Mouse (Mus musculus): ENCODE measurements around the gene Nxpe3. TPM values are rescaled to one million over a fixed set of nuclear protein-coding genes. Genes with fewer than 3 reads are reported as not detected.

The Nxpe3 gene
- polyA plus RNA-seq, 1 experiment, result 4.6 TPM

DNA sequence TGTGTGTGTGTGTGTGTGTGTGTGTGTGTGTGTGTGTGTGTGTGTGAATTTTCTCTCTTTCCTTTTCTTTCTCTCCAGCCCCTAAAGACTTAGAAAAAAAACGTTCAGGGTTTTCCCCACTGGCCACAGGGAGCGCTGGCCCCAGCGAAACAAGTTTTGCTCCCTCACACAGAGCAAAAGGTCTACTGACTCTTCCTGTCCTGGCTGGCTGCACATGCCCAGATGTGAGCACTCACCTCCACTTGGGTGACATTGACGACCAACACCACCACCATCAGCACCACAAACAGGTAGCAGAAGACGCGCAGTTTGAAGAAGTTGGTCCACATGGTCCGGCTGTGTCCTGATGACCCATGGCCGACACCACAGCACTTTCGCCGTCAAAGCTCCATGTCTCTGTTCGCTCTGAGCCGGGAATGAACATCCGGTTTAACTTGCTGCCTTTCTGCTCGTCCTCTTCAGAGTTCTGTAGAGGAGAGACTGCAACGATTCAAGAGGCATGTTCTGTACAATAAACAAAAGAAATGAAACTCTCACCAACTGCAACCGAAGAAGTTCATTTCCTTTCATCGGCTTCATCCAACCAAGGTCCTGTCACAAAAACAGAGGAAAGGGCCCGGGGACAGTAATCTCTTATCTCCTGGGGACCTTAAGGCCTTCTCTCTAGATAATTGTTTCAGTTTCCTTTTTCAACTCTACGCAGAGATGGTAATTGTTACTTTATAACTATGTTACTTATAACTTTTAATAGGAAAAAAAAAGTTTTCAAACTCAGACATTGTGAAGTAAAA lies 4.5 kb downstream of the Nxpe3 start:
- Histone ChIP-seq H3K27me3 (replicated peaks; ENCODE audit: control insufficient read depth, insufficient read depth, low read length) (no peaks in the 10 kb centered on the region), H3K36me3 (ENCODE audit: control insufficient read depth, insufficient read depth, low read length) (peaks cover 3% of the 10 kb centered on the region), H3K4me3 (ENCODE audit: insufficient read depth, low read depth, low read length) (no peak overlapping the region), H3K4me1 (ENCODE audit: control insufficient read depth, insufficient read depth, low read length) (peaks cover 15% of the 10 kb centered on the region; the same call in 1 of the 2 replicates), H3K27ac (ENCODE audit: insufficient read depth, low read depth, low read length) (no peak overlapping the region)
- no peak for TF ChIP-seq POLR2A (IDR thresholded peaks at IDR 0.05; ENCODE audit: low read depth, low read length)
- no peak for TF ChIP-seq CTCF (conservative IDR thresholded peaks at IDR 0.05; ENCODE audit: insufficient read depth, insufficient read length, low read depth, low read length)
- 81% methylated on average over 19 of the region's 19 CpGs for WGBS
- DNase-seq, result no peak

DNA sequence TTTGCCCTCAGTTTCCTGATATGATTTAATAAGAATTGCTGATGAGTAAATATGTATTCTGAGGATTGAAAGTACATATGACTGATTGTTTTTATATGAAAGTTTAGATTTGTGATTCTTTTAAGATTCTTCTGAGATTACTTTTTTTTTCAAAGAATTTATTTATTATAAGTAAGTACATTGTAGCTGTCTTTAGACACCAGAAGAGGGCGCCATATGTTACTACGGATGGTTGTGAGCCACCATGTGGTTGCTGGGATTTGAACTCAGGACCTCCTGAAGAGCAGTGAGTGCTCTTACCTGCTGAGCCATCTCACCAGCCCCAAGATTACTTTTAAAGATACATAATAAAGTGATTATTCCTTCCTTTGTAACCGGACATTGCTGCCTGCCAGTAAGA lies 5.6 kb downstream of the Nxpe3 start:
- Histone ChIP-seq H3K4me3 (ENCODE audit: insufficient read depth, low read depth, low read length) (no peak overlapping the region), H3K36me3 (ENCODE audit: control insufficient read depth, insufficient read depth, low read length) (peaks cover 3% of the 10 kb centered on the region), H3K27me3 (replicated peaks; ENCODE audit: control insufficient read depth, insufficient read depth, low read length) (no peaks in the 10 kb centered on the region), H3K4me1 (ENCODE audit: control insufficient read depth, insufficient read depth, low read length) (peaks cover 13% of the 10 kb centered on the region; the same call in 1 of the 2 replicates), H3K27ac (ENCODE audit: insufficient read depth, low read depth, low read length) (no peak overlapping the region)
- DNase-seq, result no peak
- TF ChIP-seq POLR2A (IDR thresholded peaks at IDR 0.05; ENCODE audit: low read depth, low read length) (no peak), CTCF (conservative IDR thresholded peaks at IDR 0.05; ENCODE audit: insufficient read depth, insufficient read length, low read depth, low read length) (no peak)
- 67% methylated on average over 3 of the region's 3 CpGs for whole genome bisulfite sequencing

DNA sequence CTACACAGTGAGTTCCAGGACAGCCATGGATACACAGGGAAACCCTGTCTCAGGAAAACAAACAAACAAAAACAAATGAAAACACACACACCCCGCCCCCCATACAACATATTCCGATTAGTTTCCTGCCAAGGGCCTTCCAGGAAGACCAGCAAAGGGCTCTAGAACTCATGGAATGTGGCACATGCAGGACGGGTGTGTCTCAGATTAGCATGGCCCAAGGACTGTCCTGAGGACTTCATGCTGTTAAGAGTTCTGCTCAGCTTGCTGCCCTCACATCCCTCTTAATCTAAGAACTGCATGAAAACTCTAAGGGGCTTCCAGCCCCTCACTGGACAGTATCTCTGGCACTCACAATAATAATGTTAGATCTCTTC lies 6.5 kb downstream of the Nxpe3 start:
- no peak overlapping the region for H3K27ac ChIP-seq (ENCODE audit: insufficient read depth, low read depth, low read length)
- H3K4me1 ChIP-seq (ENCODE audit: control insufficient read depth, insufficient read depth, low read length), result peaks cover 8% of the 10 kb centered on the region; the same call in 1 of the 2 replicates
- no peak for TF ChIP-seq POLR2A (IDR thresholded peaks at IDR 0.05; ENCODE audit: low read depth, low read length)
- TF ChIP-seq CTCF (conservative IDR thresholded peaks at IDR 0.05; ENCODE audit: insufficient read depth, insufficient read length, low read depth, low read length), result no peak
- no peak for DNase-seq
- WGBS, result 55% methylated on average over 3 of the region's 3 CpGs
- H3K36me3 ChIP-seq (ENCODE audit: control insufficient read depth, insufficient read depth, low read length), result peaks cover 3% of the 10 kb centered on the region
- no peak overlapping the region for H3K4me3 ChIP-seq (ENCODE audit: insufficient read depth, low read depth, low read length)
- H3K27me3 ChIP-seq (replicated peaks; ENCODE audit: control insufficient read depth, insufficient read depth, low read length), result no peaks in the 10 kb centered on the region

DNA sequence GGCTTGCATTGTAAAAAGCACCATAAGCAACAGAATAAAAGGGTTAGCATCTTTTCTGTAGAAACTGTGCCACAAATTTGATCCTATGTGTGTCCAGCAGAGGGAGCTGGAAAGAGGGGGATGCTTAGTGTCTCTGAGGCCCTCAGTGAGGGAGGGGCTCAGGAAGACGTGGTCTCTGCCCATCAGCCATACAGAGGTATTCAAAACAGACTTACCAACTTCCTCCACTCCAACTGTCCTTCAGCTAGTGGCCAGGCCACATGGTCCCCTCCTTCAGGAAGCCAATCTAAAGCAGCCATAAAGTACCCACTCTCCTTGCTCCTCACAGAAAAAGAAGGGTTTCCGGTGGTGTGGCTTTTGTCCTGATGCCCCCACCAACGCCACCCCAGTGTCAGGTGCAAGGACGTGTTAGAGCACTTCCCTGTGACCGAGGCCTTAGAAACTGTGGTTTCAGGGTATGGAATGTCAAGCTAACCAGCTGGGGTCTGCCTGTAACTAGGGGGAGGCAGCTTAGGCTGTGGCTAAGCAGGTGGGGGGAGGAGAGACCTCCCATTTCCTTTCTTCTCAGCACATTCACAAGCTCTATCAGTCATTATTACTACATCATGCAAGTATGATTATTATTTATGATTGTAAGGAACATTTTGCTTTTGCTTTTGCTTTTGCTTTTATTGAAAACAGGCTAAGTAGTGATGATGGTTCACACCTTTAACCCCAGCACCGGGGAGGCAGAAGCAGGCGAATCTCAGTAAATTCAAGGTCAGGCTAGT lies 7.1 kb downstream of the Nxpe3 start:
- Histone ChIP-seq H3K4me1 (ENCODE audit: control insufficient read depth, insufficient read depth, low read length) (peaks cover 8% of the 10 kb centered on the region; the same call in 1 of the 2 replicates), H3K27ac (ENCODE audit: insufficient read depth, low read depth, low read length) (no peak overlapping the region), H3K36me3 (ENCODE audit: control insufficient read depth, insufficient read depth, low read length) (peaks cover 3% of the 10 kb centered on the region), H3K4me3 (ENCODE audit: insufficient read depth, low read depth, low read length) (no peak overlapping the region), H3K27me3 (replicated peaks; ENCODE audit: control insufficient read depth, insufficient read depth, low read length) (no peaks in the 10 kb centered on the region)
- TF ChIP-seq POLR2A (IDR thresholded peaks at IDR 0.05; ENCODE audit: low read depth, low read length), result no peak
- TF ChIP-seq CTCF (conservative IDR thresholded peaks at IDR 0.05; ENCODE audit: insufficient read depth, insufficient read length, low read depth, low read length), result peak; percentile 38; the same call in 1 of the 2 replicates
- DNase-seq, result no peak
- 47% methylated on average over 7 of the region's 7 CpGs for WGBS

DNA sequence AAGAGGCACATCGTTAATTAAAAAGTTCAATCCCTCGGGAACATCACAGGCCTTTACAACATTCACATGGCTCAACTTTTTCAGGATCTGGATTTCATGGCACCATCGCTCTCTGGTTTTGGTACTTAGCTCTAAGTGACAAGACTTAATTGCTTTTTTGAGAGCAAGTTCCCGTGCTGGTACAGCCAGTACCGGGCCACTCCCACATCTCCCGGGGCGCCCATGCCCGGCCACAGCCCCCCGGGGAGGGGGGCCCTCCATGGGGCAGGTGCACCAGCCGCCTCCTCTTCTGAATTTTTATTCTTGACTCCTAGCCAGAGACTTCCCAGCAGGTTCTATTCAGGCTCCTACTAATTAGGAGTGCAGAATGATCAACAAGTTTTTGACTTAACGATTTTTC lies 10.8 kb downstream of the Nxpe3 start:
- no peaks in the 10 kb centered on the region for H3K27me3 ChIP-seq (replicated peaks; ENCODE audit: control insufficient read depth, insufficient read depth, low read length)
- H3K27ac ChIP-seq (ENCODE audit: insufficient read depth, low read depth, low read length), result no peak overlapping the region
- no peak for TF ChIP-seq POLR2A (IDR thresholded peaks at IDR 0.05; ENCODE audit: low read depth, low read length)
- no peak for TF ChIP-seq CTCF (conservative IDR thresholded peaks at IDR 0.05; ENCODE audit: insufficient read depth, insufficient read length, low read depth, low read length)
- H3K4me1 ChIP-seq (ENCODE audit: control insufficient read depth, insufficient read depth, low read length), result peaks cover 4% of the 10 kb centered on the region; the same call in 1 of the 2 replicates
- WGBS, result 58% methylated on average over 11 of the region's 11 CpGs
- H3K36me3 ChIP-seq (ENCODE audit: control insufficient read depth, insufficient read depth, low read length), result peaks cover 3% of the 10 kb centered on the region
- H3K4me3 ChIP-seq (ENCODE audit: insufficient read depth, low read depth, low read length), result no peak overlapping the region
- no peak for DNase-seq

DNA sequence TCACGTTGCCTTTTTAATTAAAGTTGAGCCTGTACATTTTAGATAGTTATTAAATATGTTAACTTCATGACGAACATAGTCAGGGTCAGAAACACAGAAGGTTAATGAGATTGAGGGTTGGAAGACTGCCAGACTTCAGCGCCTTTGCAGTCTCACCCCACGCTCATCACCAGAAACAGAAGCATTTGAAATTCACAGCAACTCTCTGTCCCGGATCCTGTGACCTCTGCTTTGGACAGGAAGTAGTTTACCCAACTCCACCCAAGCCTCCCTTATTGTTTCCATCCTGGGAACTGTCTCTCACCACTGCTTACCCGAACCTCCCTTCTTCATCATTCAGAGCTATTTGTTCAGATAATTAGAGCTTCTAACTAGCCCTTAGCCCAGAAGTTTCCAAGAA lies 19.1 kb downstream of the Nxpe3 start:
- 43% methylated on average over 6 of the region's 6 CpGs for WGBS
- Histone ChIP-seq H3K36me3 (ENCODE audit: control insufficient read depth, insufficient read depth, low read length) (no peaks in the 10 kb centered on the region), H3K27me3 (replicated peaks; ENCODE audit: control insufficient read depth, insufficient read depth, low read length) (no peaks in the 10 kb centered on the region), H3K4me1 (ENCODE audit: control insufficient read depth, insufficient read depth, low read length) (no peaks in the 10 kb centered on the region), H3K27ac (ENCODE audit: insufficient read depth, low read depth, low read length) (no peak overlapping the region), H3K4me3 (ENCODE audit: insufficient read depth, low read depth, low read length) (no peak overlapping the region)
- TF ChIP-seq CTCF (conservative IDR thresholded peaks at IDR 0.05; ENCODE audit: insufficient read depth, insufficient read length, low read depth, low read length), result no peak
- peak; percentile 25 for DNase-seq

DNA sequence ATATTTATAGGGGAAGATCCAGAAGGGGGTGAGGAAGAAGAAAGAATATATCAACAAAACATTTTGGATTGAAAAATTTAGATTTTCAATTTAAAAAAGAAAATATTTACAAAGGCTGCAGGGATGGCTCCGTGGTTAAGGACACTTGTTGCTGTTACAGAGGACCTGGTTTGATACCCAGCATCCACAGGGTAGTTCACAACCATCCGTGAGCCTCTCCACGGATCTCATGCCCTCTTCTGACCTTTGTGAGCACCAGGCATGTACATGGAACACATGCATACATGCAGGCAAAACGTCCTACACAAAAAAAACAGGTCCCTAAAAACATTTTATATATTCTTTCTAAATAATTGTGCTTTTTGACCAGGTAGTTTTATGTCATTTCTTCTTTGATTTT lies 31.3 kb downstream of the Nxpe3 start:
- no peak overlapping the region for H3K27ac ChIP-seq (ENCODE audit: insufficient read depth, low read depth, low read length)
- 67% methylated on average over 4 of the region's 4 CpGs for WGBS
- no peak for DNase-seq
- no peaks in the 10 kb centered on the region for H3K27me3 ChIP-seq (replicated peaks; ENCODE audit: control insufficient read depth, insufficient read depth, low read length)
- no peaks in the 10 kb centered on the region for H3K36me3 ChIP-seq (ENCODE audit: control insufficient read depth, insufficient read depth, low read length)
- TF ChIP-seq CTCF (conservative IDR thresholded peaks at IDR 0.05; ENCODE audit: insufficient read depth, insufficient read length, low read depth, low read length), result no peak
- no peak for TF ChIP-seq POLR2A (IDR thresholded peaks at IDR 0.05; ENCODE audit: low read depth, low read length)
- no peaks in the 10 kb centered on the region for H3K4me1 ChIP-seq (ENCODE audit: control insufficient read depth, insufficient read depth, low read length)
- H3K4me3 ChIP-seq (ENCODE audit: insufficient read depth, low read depth, low read length), result no peak overlapping the region
